Mouse (Mus musculus) mesoderm, embryonic 11.5 days (tissue): ENCODE measurements at regions not wholly inside any gene's neighbourhood (a gene's known extent, or its start where the extent isn't known, plus 50 kb on each side); places are given as distances from the start of the nearest gene placed in this dataset.

Source experiments
- DNase-seq: peaks from one replicate; pipeline ENCODE4 v3.0.0-alpha.2; 2012; ENCODE audit warnings: low read depth, low spot score

DNA sequence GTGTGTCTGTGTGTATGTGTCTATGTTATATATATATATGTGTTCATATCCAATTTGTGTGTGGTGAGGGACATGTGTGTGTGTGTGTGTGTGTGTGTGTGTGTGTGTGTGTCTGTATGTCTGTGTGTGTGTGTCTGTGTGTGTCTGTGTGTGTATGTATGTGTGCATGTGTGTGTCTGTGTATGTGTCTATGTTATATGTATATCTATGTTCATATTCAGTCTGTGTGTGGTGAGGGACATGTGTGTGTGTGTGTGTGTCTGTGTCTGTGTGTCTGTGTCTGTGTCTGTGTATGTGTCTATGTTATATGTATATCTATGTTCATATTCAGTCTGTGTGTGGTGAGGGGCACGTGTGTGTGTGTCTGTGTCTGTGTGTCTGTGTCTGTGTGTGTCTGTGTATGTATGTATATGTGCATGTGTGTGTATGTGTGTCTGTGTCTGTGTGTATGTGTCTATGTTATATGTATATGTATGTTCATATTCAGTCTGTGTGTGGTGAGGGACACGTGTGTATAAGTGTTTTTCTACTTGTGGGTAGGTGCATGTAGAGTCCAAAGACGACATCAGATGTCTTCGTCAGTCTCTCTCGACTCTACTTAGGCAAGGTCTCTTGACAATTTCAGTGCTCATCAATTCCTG, 370.5 kb upstream of the Slc7a11 start:
- DNase-seq = no peak

DNA sequence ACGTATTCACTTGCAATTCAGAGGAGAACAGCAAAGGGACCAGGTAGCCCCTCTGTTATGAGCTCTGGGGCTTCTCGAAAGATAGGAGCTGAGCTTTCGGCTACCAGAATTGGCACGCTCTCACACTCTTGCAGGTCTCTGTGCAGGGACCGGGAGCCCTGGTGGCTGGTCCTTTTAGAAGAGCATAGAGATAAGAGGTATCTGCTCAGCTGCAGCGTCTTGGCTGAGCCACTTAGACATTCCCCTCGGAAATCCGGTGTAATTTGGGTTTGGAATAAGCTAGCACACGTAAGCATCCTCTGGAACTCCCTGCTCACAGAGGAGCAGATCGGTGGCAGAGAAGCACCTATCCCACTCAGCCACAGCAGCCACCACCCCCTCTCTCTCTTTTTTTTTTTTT, 372.3 kb upstream of the Slc7a11 start:
- no peak for DNase-seq

DNA sequence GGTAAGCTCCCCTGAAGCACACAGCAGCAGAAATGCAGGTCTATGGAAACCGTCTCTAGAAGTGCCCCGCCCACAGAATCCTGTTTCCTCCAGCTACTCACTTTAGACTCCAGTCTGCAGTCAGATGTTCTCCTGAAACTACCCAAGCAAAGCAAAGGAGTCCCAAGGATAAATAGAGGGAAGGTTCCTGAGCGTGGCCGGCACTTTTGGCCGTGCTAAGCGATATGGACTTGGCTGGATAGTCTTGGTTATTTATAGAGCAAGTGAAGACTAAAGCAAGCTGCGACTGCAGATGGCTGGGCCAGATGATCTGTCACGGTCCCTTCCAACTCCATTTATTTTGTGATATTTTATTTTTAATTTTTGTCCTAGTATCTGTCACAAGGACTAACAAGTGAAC, 373.1 kb upstream of the Slc7a11 start:
- DNase-seq = no peak

DNA sequence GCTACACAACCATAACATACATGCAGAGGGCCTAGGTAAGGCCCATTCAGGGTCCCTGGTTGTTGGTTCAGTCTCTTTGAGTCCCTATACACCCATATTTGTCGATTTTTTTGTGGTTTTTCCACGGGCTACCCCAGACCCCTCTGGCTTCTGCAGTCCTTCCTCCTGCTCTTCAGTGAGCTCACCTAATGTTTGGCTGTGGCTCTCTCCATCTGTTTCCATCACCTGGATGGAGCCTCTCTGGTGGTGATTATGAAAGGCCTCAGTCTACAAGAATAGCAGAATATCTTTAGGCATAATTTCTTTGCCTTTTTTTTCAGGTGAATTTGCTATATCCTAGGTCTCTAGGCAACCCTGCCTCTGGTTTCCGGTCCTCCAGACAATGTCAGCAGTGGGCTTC, 373.9 kb upstream of the Slc7a11 start:
- no peak for DNase-seq

DNA sequence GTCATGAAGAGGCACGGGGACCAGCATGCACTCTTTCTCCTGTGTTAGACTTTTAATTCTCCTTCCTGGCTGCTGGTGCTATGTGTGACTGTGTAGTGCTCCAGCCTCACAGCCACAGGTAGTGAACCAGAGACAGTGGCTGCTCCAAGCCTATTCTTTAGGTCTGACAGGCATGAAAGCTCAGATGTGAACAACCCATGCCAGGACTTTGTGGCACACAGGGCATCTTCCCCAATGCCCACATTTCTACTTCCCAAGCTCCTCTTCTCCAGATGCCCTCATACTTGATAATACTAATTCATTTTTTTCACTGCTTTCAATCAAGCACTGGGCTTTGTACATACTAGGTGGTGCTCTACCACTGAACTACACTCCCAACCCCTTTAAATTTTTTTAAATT, 377.4 kb upstream of the Slc7a11 start:
- DNase-seq = no peak

DNA sequence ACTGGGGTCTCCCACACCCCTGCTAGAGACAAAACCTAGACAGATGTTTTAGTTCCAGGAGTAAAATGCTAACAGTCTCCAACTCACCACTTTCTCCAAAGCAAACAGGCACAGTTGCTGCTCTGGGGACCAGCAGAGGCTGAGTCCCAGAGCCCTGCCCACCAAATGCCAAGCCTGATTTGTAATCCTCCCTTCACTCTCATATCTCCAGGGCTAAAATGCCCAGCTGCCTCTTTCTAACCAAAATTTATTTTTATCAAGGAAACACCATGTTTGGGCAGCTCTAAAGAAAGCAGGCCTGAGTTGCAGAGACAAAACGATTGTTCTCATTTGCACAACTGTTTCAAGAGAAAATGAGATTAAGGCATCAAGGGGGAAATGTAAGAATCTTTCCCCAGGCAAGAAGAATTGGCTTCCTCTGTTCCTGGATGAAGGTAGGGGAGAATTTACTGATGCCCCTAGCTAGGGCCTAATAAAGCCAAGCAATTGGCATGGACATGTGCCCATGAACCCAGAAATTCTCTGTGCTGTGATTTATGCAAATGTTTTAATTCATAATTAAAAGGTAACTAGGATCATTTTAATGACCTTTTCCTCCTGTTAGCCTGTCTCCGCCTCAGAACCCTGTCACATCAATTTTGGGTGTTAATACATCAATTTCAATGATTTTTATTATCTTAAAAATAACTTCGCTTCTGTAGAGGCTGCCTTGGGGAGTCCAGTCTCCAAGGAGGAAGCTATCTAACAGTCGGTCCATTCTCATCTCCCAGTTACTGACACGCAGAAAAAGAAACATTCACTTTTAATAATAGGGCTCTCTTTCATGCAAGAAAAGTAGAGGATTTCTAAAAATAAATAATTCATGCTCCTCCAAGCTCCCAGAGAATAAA, 382.4 kb upstream of the Slc7a11 start:
- no peak for DNase-seq

DNA sequence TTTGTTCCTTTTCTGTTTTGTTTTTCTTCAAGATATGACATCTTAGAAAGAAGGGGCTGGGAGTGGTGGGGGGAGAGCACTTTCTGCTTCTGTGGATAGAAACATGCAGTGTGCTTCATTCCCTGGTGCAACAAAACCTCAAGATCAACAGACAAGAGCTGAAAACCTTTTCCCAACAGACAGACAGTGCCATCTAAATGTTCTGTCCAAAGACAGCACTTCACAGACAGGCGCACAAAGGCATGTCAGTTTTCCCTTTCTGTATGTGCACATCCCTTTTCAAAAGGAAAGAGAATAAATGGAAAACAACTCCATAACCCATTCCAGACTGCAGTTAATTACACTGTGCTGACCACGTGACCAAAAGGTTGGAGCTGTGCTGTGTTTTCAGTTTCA, 383.0 kb upstream of the Slc7a11 start:
- no peak for DNase-seq

DNA sequence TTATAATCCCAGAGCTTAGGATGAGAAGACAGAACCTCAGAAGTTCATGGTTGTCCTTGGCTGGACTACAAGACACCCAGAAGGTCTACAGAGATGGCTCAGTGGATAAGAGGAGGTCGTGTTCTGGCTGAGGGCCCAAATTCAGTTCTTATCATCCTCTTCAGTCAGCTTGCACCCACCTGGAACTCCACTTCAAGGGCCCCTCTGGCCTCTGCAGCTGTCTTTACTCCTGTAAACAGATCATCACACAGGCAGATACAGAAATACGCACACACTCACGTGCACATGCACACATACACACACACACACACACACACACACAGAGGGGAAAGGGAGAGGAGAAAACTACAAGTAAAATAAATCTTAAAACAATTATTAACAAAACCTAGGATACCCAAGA, 385.8 kb upstream of the Slc7a11 start:
- no peak for DNase-seq

DNA sequence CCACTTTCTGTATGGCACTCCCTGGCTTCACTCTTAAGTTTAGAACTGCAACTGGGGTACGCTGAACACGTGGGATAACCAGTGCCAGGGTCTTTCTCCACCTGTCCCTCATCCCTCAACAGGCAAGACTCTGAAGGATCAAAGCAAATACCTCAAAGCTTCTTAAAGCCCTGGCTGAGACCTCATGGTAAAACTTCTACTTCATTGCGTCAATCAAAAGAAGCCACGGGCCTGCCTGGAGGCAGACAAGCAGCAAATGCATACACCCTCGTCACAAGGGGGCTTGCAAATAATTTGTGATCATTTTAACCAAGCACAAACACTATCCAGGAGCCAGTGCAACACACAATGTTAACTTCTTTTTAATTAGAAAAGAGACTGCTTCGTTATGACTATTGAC, 387.0 kb upstream of the Slc7a11 start:
- DNase-seq = no peak

DNA sequence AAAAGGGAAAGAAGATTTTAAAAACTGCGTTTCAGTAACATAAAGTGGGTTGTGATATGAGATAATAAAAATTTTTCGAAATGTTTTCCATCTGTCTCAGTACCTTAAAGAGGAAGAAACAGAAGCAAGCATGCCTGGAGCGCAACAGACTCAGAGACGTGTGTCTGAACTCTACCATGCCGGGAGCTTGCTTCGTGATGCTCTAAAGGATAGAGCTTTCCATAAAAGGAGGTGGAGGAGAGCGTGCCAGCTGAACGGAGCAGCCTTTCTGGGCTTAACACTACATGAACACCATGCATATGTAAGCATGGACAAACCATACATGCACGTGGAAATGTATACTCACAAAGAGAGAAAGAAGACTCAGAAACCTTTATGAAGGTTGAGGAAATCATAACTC, 387.5 kb upstream of the Slc7a11 start:
- no peak for DNase-seq

DNA sequence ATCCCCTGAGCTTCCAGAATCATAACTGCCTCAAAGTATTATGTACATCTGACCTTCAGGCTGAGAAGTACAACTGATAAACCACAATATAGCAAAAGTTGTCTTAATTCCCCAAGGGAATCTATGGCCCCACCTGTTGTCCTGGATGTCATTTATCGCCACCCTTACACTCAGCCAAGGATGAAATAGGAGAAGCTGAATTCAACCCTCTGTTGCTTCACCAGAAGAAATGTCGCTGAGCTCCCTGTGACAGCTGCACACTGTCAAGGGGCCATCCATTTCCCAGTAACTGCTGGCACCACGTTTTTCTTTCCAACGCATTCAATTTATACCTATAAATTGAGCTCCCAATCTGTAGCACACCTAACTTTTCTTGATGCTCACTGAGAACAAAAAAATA, 382.0 kb upstream of the Noct start:
- DNase-seq = peak; percentile 17

DNA sequence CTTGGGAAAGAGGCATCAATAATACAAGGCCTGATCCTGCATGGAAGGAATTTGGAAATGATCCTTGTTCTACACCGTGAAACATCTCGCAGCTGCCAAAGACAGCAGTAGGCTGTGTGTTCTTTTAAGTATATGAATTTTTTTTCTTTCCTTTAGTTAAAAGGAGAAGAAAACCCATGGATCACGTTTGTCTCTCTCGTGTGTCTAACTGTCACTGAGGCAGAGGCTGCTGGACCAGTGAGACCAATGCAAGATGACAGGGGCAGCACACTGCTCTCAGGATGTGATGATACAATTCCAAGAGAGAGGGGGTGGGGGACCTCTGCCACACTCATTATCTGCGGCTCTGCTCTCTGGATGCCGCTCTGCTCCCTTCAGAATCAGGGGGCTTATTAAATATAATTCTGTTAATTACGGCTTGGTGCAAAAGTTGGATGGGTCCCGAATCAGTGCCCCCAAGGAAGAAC, 379.4 kb upstream of the Noct start:
- peak; percentile 19 for DNase-seq

DNA sequence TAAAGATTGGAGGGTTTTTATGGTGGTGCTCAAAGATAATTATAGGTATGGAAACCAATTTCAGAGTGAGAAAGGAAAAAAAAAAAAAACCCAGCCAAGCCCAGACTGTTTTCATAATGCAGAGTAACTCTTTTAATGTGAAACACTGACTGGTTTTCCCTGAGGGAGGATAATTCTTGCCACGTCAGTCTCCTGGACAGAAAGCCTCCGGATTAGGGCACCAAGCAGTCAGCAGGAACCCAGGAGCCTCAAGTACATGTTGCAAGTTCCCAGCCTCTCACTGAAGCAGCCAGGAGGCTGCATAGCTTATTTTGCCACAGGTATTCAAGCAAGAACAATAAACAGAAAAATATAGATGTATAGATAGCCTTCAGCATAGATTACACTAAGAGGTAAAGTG, 378.9 kb upstream of the Noct start:
- DNase-seq = peak; percentile 11

DNA sequence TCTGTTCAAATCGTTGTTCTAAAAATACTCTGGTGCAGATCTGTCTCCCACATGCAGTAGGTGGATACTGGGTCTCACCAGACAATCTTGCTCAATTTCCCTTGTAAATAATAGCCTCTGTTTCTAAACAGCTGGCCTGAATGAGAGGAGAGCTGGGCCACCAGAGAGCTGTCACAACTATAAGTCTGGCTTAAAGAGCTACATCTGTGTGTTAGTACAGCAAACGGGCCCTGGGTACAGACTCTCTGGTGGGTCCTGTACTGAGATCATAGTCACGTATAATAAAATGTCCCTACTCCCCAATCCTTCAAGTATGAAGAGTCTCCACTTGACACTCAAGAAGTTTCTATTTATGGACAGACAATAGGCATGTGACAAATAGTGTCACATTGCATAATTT, 375.7 kb upstream of the Noct start:
- no peak for DNase-seq

DNA sequence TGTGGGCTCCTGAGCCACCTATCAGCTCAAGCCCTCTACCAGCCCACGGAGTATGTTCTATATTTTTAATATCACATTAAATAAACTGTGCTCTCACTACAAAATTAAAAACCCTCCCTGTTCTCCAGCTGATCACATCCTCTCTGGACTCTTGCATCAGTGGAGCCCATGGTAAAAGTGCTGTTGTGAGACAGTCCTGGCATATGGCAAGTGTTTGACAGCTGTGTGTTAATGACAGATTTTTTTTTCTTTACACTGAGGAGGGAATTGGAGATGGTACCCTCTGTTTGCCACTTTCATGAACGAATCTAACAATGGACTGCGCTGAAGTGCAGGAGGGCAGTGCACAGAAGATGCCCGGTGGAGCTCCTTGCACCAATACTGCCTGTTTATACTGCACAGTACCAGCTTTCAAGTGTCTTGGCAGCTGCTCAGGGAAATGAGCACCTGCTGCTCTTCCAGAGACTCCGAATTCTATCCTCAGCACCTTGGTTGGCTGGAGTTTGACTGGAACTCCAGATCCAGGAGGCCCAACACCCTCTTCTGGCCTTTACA, 373.1 kb upstream of the Noct start:
- no peak for DNase-seq

DNA sequence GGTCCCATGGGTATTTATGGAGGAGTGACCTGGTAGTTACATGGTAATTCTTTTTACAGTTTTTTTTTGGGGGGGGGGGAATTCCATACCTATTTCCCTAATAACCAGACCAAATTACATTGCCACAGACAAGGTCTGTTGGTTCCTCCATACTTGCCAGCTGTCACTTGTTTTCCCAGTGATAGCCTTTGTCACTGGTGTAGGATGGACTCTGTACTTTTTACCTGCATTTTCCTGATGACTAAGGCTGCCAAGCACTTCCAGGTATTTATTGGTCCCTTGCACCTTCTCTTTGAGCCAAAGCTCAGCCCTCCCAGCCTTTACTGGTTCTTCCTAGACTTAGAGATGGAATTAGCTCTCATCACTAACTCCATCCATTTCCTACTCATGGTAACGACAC, 357.1 kb upstream of the Noct start:
- DNase-seq = no peak

DNA sequence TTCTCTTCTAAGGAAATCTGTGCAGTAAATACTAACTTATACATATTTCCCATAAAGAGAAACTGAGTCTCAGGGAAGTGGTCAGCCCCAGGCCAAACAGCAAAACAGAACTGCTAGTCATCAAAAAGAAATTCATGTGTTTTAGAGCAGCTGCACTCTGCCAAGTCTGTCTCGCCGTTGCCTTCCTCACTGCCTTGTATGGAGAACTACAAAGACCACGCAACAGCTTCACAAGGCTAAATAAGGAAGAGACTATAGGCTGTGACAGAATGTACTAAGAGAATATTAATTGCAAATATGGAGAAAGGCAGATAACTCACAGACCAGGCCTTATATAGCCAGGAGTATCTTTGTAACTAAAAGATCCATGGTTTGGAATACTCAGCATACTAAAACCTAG, 355.0 kb upstream of the Noct start:
- no peak for DNase-seq

DNA sequence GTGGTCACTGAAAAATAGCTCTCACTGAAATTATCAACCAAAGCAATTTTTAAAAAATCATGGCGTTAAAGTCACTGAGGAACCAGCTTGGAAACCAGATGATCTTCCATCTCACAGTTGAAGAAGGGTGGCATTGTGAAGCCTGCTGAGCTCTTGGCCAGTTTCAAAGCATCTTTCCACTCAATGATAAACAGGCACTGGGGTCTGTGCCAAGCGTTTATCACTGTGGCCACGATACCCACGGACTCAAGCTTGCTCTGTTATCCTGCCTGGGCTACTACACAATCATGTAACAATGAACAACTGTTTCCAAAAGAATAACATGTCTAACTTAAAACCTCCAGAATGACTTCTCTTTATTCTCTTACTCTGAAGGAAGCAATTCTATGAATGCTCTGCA, 345.2 kb upstream of the Noct start:
- no peak for DNase-seq

DNA sequence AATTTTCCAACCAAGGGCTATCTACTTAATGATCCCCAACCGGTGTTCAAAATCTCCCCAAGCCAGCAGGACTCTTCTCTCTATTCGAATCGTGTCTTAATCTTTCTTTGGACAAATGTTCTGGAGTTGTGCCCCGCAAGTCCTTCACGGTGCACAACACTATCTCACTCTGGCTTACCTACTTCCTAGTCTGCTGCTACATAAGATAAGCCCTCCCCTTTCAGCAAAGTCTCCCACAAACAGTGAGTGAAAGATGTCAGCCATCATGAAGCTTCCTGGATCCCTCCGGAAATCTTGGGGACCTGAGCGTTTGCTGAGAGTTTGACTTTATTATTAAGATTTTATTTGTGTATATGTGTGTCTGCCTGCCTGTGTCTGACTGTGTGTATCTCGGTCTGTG, 344.7 kb upstream of the Noct start:
- DNase-seq = no peak

DNA sequence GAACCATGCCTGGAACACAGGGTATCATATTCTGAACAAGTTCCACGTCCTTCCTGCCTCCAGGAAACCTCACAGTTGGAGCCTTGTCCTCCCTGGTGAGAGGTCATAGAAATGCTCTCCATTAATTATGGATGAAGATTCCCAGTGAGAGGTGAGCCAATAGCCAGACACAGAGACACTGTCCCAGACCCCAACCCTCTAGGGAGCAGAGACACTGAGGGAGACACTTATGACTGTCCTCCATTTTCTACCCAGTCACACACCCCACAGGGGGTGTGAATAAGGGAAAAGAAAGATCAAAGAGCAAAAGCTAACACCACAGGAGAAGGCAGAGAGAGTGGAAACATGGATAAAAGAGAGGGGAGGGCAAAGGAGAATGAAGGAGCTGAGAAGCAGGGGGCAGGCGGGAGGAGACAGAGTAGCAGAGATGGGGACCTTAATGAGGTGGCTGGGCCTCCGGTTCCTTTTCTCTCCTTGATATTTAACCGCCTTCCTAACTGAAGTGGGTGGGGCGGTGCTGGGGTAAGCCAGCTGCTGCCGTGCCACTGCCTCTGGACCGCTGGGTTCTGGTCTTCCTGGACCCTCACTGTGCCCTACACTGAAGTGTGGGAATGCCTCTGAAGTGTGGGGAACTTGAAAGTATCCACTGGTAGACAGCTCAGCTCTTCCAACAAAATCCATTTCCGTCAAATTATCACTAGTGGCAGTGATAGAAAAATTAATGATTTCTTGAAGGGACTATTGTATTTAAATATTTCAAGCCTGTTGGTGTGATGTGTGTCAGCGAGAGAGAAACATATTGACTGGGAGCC, 342.6 kb upstream of the Noct start:
- peak; percentile 37 for DNase-seq

DNA sequence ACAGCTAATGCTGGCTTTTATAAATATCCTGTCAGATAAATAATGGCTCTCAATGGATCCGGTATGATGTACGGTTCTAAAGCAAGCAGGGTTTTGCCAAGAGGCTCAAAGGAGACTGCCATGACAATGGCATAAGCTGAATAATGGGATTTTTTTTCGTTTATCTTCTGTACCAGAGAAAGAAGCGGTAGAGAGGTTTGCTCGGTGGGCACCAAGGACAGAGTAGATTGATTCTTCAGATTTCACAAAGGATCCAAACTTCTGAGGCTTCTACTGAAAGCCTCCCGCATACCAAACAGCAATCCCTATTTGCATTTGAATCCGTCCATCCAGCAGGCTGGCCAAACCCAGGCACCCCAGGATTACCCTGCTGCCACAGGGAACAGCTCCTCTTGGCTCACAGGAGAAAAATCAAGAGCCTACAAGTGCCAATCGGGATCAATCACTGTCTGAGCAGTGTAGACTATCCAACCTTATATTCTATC, 342.0 kb upstream of the Noct start:
- DNase-seq = peak; percentile 23

DNA sequence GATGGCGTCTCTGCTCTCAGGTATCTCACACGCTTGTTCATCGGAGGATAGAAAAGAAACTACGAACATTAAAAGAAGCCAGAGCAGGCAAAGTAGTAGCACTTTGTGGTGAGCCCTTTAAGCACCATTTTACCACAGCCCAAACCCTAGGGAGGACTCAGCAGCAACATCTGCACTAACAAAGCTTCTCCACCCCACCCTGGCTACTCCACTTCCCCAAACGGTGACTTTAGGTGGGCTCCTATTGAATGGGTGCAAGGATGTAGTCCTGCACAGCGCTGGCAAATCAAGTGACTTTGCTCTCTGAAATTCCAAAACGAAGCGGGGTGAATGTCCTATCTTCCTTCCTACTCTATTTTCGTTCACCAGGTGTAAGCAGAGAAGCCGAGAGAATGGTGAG, 337.9 kb upstream of the Noct start:
- no peak for DNase-seq
